Comparison of ENCODE assay signal across 20 mouse cellular contexts in genomic region chr14:55913406-55913805, GRCm38 (mm10). TPM values are rescaled to one million over a fixed set of nuclear protein-coding genes. Genes with fewer than 3 reads are reported as not detected.
DNase-seq lines count a peak whose midpoint lies in the region; ATAC-seq lines count a peak whose summit lies in the region.
"Had no signal": no experiment of that assay in that cellular context is flagged by ENCODE, and none has a peak within 500 bp of the region (broad histone marks: within the 10 kb centered on the region; RNA-seq: fewer than 3 reads in every experiment).

No protein-coding gene starts in this region.

- ATAC-seq in common myeloid progenitor, adult 5-6 weeks (replicated peaks; ENCODE audit: low read depth, poor library complexity, severe bottlenecking), result peak; percentile 62; the same call in 1 of the 2 replicates
- ATAC-seq: hindbrain, embryonic 16.5 days; intestine, postnatal 0 days; midbrain, embryonic 13.5 days had no signal

- intact Hi-C loops in heart, postnatal 10 days (cut with DNase I), result no loop called here

- DNase-seq in thymus, postnatal 14 days, result peak; percentile 35
- no peak for DNase-seq in thymus, adult 18-20 months
- peak; percentile 47 for DNase-seq in ES-CJ7 (ENCODE audit: low read depth, low spot score)
- peak; percentile 26 for DNase-seq in naive thymus-derived CD4-positive, alpha-beta T cell, adult 2 months (ENCODE audit: low read depth)
- no peak for DNase-seq in heart, postnatal 10 days
- no peak for DNase-seq in right cerebral cortex, postnatal 4 days
- DNase-seq in adrenal gland, postnatal 25 days, result no peak
- DNase-seq: adrenal gland, postnatal 36 days; cerebellum, adult 9-10 months; gastrocnemius, postnatal 36 days; kidney, postnatal 25 days; liver, embryonic 13.5 days; lung, adult 2 months; lung, postnatal 14 days had no signal

RNA-seq across cellular contexts. Expression of gene Sdr39u1, which starts 13.3 kb away (rescaled TPM):
- total RNA-seq in common myeloid progenitor, adult 5-6 weeks (2017), result 7.8 and 11.8 TPM in 2 replicates
- 10 to 100 TPM; 73.2 to 79.9 TPM for total RNA-seq in heart, postnatal 10 days (2021)
- total RNA-seq in adrenal gland, postnatal 25 days (2021), result 58.1 and 62.6 TPM in 2 replicates

RNA-seq across cellular contexts. Expression of gene Khnyn, which starts 28.7 kb away (rescaled TPM):
- total RNA-seq in common myeloid progenitor, adult 5-6 weeks (2017), result 17.4 and 20.9 TPM in 2 replicates
- total RNA-seq in heart, postnatal 10 days (2021), result 10 to 100 TPM; 12.5 to 13.1 TPM
- 21.6 and 25.5 TPM in 2 replicates for total RNA-seq in adrenal gland, postnatal 25 days (2021)

RNA-seq across cellular contexts. Expression of gene Cbln3, which starts 29.2 kb away (rescaled TPM):
- not detected in 2 replicates for total RNA-seq in common myeloid progenitor, adult 5-6 weeks (2017)
- total RNA-seq in heart, postnatal 10 days (2021), result under 1 TPM; 0.22 to 0.38 TPM
- 0.15 and 0.24 TPM in 2 replicates for total RNA-seq in adrenal gland, postnatal 25 days (2021)
- total RNA-seq: gastrocnemius, postnatal 36 days had no signal

RNA-seq across cellular contexts. Expression of gene Cma1, which starts 31.1 kb away (rescaled TPM):
- not detected in 2 replicates for total RNA-seq in common myeloid progenitor, adult 5-6 weeks (2017)
- total RNA-seq in heart, postnatal 10 days (2021), result 1 to 10 TPM; 5.2 to 6.8 TPM
- 0.49 and 1.2 TPM in 2 replicates for total RNA-seq in adrenal gland, postnatal 25 days (2021)
- total RNA-seq: left cerebral cortex, postnatal 25 days had no signal

RNA-seq across cellular contexts. Expression of gene Cma2, which starts 37.4 kb away (rescaled TPM):
- not detected in 2 replicates for total RNA-seq in common myeloid progenitor, adult 5-6 weeks (2017)
- under 1 TPM in 1 of 2 experiments, not detected in 1; 0.53 TPM for total RNA-seq in heart, postnatal 10 days (2021)
- not detected in 2 replicates for total RNA-seq in adrenal gland, postnatal 25 days (2021)
- total RNA-seq: adrenal gland, postnatal 36 days; gastrocnemius, postnatal 36 days; left cerebral cortex, postnatal 25 days; monocyte, adult 5-6 weeks had no signal

Comparison
In these comparisons a context has a peak if more than half of its experiments do, and no peak if none do; other contexts are left out.
1. DNase-seq: peak in thymus, postnatal 14 days (single experiment), ES-CJ7 (single experiment) and naive thymus-derived CD4-positive, alpha-beta T cell, adult 2 months (single experiment); none in thymus, adult 18-20 months (0 of 2), heart, postnatal 10 days (0 of 2), right cerebral cortex, postnatal 4 days (single experiment) and adrenal gland, postnatal 25 days (single experiment).